Mouse (Mus musculus) midbrain, embryonic 14.5 days (tissue): ENCODE results near the gene Prrc2a. TPM values are rescaled to one million over a fixed set of nuclear protein-coding genes. Genes with fewer than 3 reads are reported as not detected.

ENCODE experiments used
- ATAC-seq: fragments of 200-750 bp; cut with Nextera tagmentation; 2 replicates; pipeline ENCODE4 v1.8.0; 2017; ENCODE audit warnings: moderate number of reproducible peaks, moderate library complexity; ENCODE audit not compliant: low FRiP score, low TSS enrichment
- DNase-seq: peaks from one replicate; pipeline ENCODE4 v3.0.0-alpha.2; 2015
- H3K27ac ChIP-seq: fragments of 300-500 bp; sonication (generic); replicated peaks from 2 replicates; pipeline ENCODE4 v1.5.1; 2014; ENCODE audit warnings: mild to moderate bottlenecking, low read depth, low read length, moderate library complexity
- H3K27me3 ChIP-seq: fragments of 300-500 bp; sonication (generic); 2 replicates; pipeline ENCODE4 v1.6.1; 2014; ENCODE audit warnings: low read length, control low read depth, mixed read lengths; ENCODE audit not compliant: control insufficient read depth, insufficient read depth
- H3K36me3 ChIP-seq: fragments of 300-500 bp; sonication (generic); 2 replicates; pipeline ENCODE4 v1.6.1; 2014; ENCODE audit warnings: low read length, control low read depth; ENCODE audit not compliant: control insufficient read depth, insufficient read depth
- H3K4me1 ChIP-seq: fragments of 300-500 bp; sonication (generic); 2 replicates; pipeline ENCODE4 v1.6.1; 2014; ENCODE audit warnings: mild to moderate bottlenecking, antibody characterized with exemption, low read length, control low read depth; ENCODE audit not compliant: control insufficient read depth, insufficient read depth
- H3K4me2 ChIP-seq: fragments of 300-500 bp; sonication (generic); 2 replicates; pipeline ENCODE4 v1.6.1; 2014; ENCODE audit warnings: mild to moderate bottlenecking, low read length, moderate library complexity
- H3K4me3 ChIP-seq: fragments of 300-500 bp; sonication (generic); replicated peaks from 2 replicates; pipeline ENCODE4 v1.5.1; 2014; ENCODE audit warnings: low read depth, low read length
- H3K9ac ChIP-seq: fragments of 300-500 bp; sonication (generic); replicated peaks from 2 replicates; pipeline ENCODE4 v1.6.1; 2014; ENCODE audit warnings: mild to moderate bottlenecking, low read length, moderate library complexity
- H3K9me3 ChIP-seq: fragments of 300-500 bp; sonication (generic); 2 replicates; pipeline ENCODE4 v1.6.1; 2016; ENCODE audit warnings: low read length, control low read depth, mixed read lengths; ENCODE audit not compliant: control insufficient read depth
- WGBS: fragments of 180-500 bp; shearing (Covaris S2); extraction: QIAGEN DNeasy Blood & Tissue Kit; methylation state at CpG from one replicate; pipeline ENCODE4 v1.1.7; 2014; 5-methylcytosine and 5-hydroxymethylcytosine counted together
- polyA plus RNA-seq: library from polyadenylated mRNA; unstranded; fragments of >200 nt; fragmentation: Nextera tagmentation; extraction: Ambion mirVana; gene quantifications from 2 replicates; pipeline ENCODE4 v1.2.1, GENCODE M21; 2014

Prrc2a gene
- polyA plus RNA-seq, result 191 and 194 TPM in 2 replicates

GRCm38 (mm10) chr17:35164568-35165450, at the start of gene Prrc2a:
TSS of gene Prrc2a (minus strand) at chr17:35164897.
- under 1% methylated on average over 65 of the region's 89 CpGs for WGBS
- peaks cover 32% of the 10 kb centered on the region for H3K4me1 ChIP-seq
- no peaks in the 10 kb centered on the region for H3K27me3 ChIP-seq
- peak within 1 kb of the TSS; percentile 98 for H3K4me2 ChIP-seq
- peak within 1 kb of the TSS; percentile 100 for H3K4me3 ChIP-seq
- peak; percentile 100 for DNase-seq
- peak; percentile 97 for ATAC-seq
- H3K27ac ChIP-seq, result peak within 1 kb of the TSS; percentile 96
- peaks cover 25% of the 10 kb centered on the region for H3K36me3 ChIP-seq
- no peaks in the 10 kb centered on the region for H3K9me3 ChIP-seq
- H3K9ac ChIP-seq, result peak within 1 kb of the TSS; percentile 99

GRCm38 (mm10) chr17:35213071-35213470, 48.4 kb upstream of the Prrc2a start:
- no peaks in the 10 kb centered on the region for H3K4me1 ChIP-seq
- no peak overlapping the region for H3K4me3 ChIP-seq
- WGBS, result 91% methylated on average over 5 of the region's 5 CpGs
- H3K36me3 ChIP-seq, result no peaks in the 10 kb centered on the region
- no peaks in the 10 kb centered on the region for H3K27me3 ChIP-seq
- ATAC-seq (no peak), DNase-seq (no peak)
- no peaks in the 10 kb centered on the region for H3K9me3 ChIP-seq
- no peak overlapping the region for H3K4me2 ChIP-seq
- H3K9ac ChIP-seq, result no peak overlapping the region
- H3K27ac ChIP-seq, result no peak overlapping the region

DNA sequence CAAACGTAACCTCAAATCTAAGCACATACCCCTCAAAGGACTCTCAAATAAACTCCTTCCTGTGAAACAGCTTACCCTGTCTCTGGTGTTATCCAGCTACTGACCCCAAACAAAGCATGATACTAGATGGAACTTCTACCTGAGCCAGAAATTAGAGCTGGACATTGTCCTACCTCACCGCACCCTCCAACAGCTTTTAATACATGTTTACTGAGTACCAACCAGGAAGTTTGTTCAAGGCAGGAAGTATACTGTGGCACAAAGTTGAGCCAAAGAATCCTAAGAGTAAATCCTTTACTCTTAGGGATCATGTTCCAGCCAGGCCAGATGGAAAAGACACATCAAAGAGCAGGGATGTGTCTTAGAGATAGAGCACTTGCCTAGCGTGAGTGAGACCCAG, 45.9 kb upstream of the Prrc2a start:
- WGBS, result 89% methylated on average over 3 of the region's 3 CpGs

DNA sequence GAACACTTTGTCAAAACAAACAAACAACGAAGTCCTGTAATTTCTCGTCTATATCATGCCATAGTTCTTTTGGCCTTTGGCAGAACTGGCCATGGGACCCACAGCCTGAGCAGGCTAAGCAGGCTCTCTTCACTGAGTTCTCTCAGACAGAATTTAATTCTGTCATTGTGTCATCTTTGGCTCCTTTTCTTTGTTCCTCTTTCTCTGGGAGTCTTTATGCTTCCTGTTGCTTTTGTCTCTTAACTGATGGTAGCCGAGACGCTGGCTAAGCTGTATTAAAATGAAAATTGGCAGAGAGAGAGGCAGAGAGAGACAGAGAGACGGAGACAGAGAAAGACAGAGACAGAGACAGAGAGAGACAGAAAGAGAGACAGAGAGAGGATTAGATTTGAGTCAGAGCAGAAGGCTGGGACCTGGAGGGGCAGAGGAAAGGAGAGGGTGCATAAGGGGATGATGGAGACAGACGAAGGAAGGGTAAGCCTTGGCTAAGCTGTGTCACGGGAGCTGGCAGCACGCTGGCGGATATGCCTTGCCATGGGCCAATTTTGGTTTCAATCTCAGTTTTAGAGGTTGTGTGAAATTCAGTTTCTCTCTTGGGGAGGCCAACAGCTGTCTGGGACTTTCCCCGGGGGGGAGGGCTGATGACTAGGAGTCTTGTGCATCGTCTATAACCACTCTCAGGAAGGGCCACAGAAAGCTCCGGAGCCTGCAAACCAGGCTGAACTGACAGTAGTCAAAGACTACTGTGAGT, 45.3 kb upstream of the Prrc2a start:
- WGBS, result 68% methylated on average over 12 of the region's 12 CpGs
- Histone ChIP-seq H3K36me3 (no peaks in the 10 kb centered on the region), H3K9me3 (no peaks in the 10 kb centered on the region), H3K4me2 (no peak overlapping the region), H3K4me1 (no peaks in the 10 kb centered on the region), H3K27me3 (0 out of 2 replicates have a peak, but pooled peaks cover 2% of the 10 kb centered on the region), H3K27ac (no peak overlapping the region), H3K4me3 (no peak overlapping the region), H3K9ac (no peak overlapping the region)
- ATAC-seq (no peak), DNase-seq (no peak)

More for the DNA sequence above, 45.9 kb upstream of the Prrc2a start:
- Histone ChIP-seq H3K4me1 (no peaks in the 10 kb centered on the region), H3K27me3 (no peaks in the 10 kb centered on the region), H3K36me3 (no peaks in the 10 kb centered on the region), H3K9me3 (no peaks in the 10 kb centered on the region), H3K4me2 (no peak overlapping the region), H3K4me3 (no peak overlapping the region), H3K27ac (no peak overlapping the region), H3K9ac (no peak overlapping the region)
- DNase-seq (no peak), ATAC-seq (no peak)

- DNase-seq (no peak), ATAC-seq (no peak)
- 58% methylated on average over 10 of the region's 10 CpGs for WGBS
- Histone ChIP-seq H3K4me3 (no peak overlapping the region), H3K9me3 (no peaks in the 10 kb centered on the region), H3K9ac (0 out of 2 replicates have a peak overlapping the region, but pooled peaks have one; percentile 9), H3K27me3 (0 out of 2 replicates have a peak, but pooled peaks cover 3% of the 10 kb centered on the region), H3K4me1 (no peaks in the 10 kb centered on the region), H3K4me2 (no peak overlapping the region), H3K36me3 (no peaks in the 10 kb centered on the region), H3K27ac (no peak overlapping the region)
Observed at GRCm38 (mm10) chr17:35205380-35205769, 40.7 kb upstream of the Prrc2a start.

- 0 out of 2 replicates have a peak within 1 kb of the TSS, but pooled peaks have one; percentile 9 for H3K9ac ChIP-seq
- no peak within 1 kb of the TSS for H3K4me2 ChIP-seq
- no peaks in the 10 kb centered on the region for H3K9me3 ChIP-seq
- no peaks in the 10 kb centered on the region for H3K36me3 ChIP-seq
- H3K4me3 ChIP-seq, result no peak within 1 kb of the TSS
- no peak within 1 kb of the TSS for H3K27ac ChIP-seq
- H3K27me3 ChIP-seq, result 0 out of 2 replicates have a peak, but pooled peaks cover 3% of the 10 kb centered on the region
- no peaks in the 10 kb centered on the region for H3K4me1 ChIP-seq
- 28% methylated on average over 20 of the region's 20 CpGs for WGBS
- DNase-seq (no peak), ATAC-seq (no peak)
Observed at GRCm38 (mm10) chr17:35204494-35205379, 40.0 kb upstream of the Prrc2a start, which contains the start of gene Lta. TSS of gene Lta (minus strand) at chr17:35205351.

GRCm38 (mm10) chr17:35202442-35202841, 37.7 kb upstream of the Prrc2a start:
- no peaks in the 10 kb centered on the region for H3K4me1 ChIP-seq
- no peak overlapping the region for H3K4me2 ChIP-seq
- 78% methylated on average over 4 of the region's 4 CpGs for WGBS
- H3K36me3 ChIP-seq, result no peaks in the 10 kb centered on the region
- no peak overlapping the region for H3K4me3 ChIP-seq
- no peaks in the 10 kb centered on the region for H3K9me3 ChIP-seq
- no peak for DNase-seq
- ATAC-seq, result no peak
- H3K27me3 ChIP-seq, result 0 out of 2 replicates have a peak, but pooled peaks cover 3% of the 10 kb centered on the region
- H3K9ac ChIP-seq, result no peak overlapping the region
- H3K27ac ChIP-seq, result no peak overlapping the region

DNA sequence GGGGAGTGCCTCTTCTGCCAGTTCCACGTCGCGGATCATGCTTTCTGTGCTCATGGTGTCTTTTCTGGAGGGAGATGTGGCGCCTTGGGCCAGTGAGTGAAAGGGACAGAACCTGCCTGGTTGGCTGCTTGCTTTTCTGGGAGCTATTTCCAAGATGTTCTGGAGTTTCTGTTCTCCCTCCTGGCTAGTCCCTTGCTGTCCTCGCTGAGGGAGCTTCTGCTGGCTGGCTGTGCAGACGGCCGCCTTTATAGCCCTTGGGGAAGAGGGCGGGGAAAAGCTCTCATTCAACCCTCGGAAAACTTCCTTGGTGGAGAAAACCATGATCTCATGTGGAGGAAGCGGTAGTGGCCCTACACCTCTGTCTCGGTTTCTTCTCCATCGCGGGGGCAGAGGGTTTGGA, 37.1 kb upstream of the Prrc2a start, which contains the start of gene Tnf:
Gene Tnf (minus strand): TSS at position 221 of the 400 bp plus-strand sequence.
- Histone ChIP-seq H3K27ac (no peak within 1 kb of the TSS), H3K9me3 (no peaks in the 10 kb centered on the region), H3K36me3 (no peaks in the 10 kb centered on the region), H3K4me1 (no peaks in the 10 kb centered on the region), H3K4me3 (no peak within 1 kb of the TSS), H3K27me3 (peaks cover 6% of the 10 kb centered on the region; the same call in 1 of the 2 replicates), H3K4me2 (no peak within 1 kb of the TSS), H3K9ac (no peak within 1 kb of the TSS)
- DNase-seq, result no peak
- no peak for ATAC-seq
- 51% methylated on average over 13 of the region's 13 CpGs for WGBS
